Comparison of ENCODE assay signal across 20 mouse cellular contexts in genomic region chr7:65570691-65571090, GRCm38 (mm10). TPM values are rescaled to one million over a fixed set of nuclear protein-coding genes. Genes with fewer than 3 reads are reported as not detected.
DNase-seq lines count a peak whose midpoint lies in the region; ATAC-seq and TF ChIP-seq lines count a peak whose summit lies in the region.
"Had no signal": no experiment of that assay in that cellular context is flagged by ENCODE, and none has a peak within 500 bp of the region (broad histone marks: within the 10 kb centered on the region; RNA-seq: fewer than 3 reads in every experiment).

No protein-coding gene starts in this region.

- ATAC-seq in midbrain, postnatal 0 days (ENCODE audit: low FRiP score), result no peak
- ATAC-seq in midbrain, embryonic 15.5 days (replicated peaks), result no peak
- ATAC-seq: intestine, embryonic 16.5 days had no signal

- H3K27me3 ChIP-seq in midbrain, postnatal 0 days (ENCODE audit: insufficient read depth, low read length), result no peaks in the 10 kb centered on the region
- no peaks in the 10 kb centered on the region for H3K27me3 ChIP-seq in midbrain, embryonic 15.5 days (replicated peaks)
- H3K27me3 ChIP-seq: hindbrain, embryonic 12.5 days; limb, embryonic 15.5 days; megakaryocyte, embryonic 14.5 days; neural tube, embryonic 15.5 days had no signal

- no peak overlapping the region for H3K9ac ChIP-seq in midbrain, postnatal 0 days (replicated peaks; ENCODE audit: low read length, poor library complexity, severe bottlenecking)
- no peak overlapping the region for H3K9ac ChIP-seq in midbrain, embryonic 15.5 days
- H3K9ac ChIP-seq: heart, embryonic 13.5 days; hindbrain, embryonic 12.5 days; limb, embryonic 15.5 days; neural tube, embryonic 15.5 days had no signal

- TF ChIP-seq POLR2A in brain, embryonic 14.5 days (IDR thresholded peaks at IDR 0.05; ENCODE audit: borderline replicate concordance, extremely low read depth, insufficient read depth, insufficient read length, poor library complexity, severe bottlenecking), result no peak

- no peaks in the 10 kb centered on the region for H3K9me3 ChIP-seq in midbrain, postnatal 0 days (ENCODE audit: low read length)
- no peaks in the 10 kb centered on the region for H3K9me3 ChIP-seq in midbrain, embryonic 15.5 days
- H3K9me3 ChIP-seq: embryonic facial prominence, embryonic 10.5 days; heart, embryonic 13.5 days; hindbrain, embryonic 12.5 days; limb, embryonic 15.5 days; megakaryocyte, embryonic 14.5 days; neural tube, embryonic 15.5 days had no signal

- H3K27ac ChIP-seq in midbrain, postnatal 0 days (ENCODE audit: low read depth, low read length), result no peak overlapping the region
- no peak overlapping the region for H3K27ac ChIP-seq in midbrain, embryonic 15.5 days
- H3K27ac ChIP-seq: embryonic facial prominence, embryonic 10.5 days; heart, embryonic 13.5 days; hindbrain, embryonic 12.5 days; limb, embryonic 15.5 days; neural tube, embryonic 15.5 days; stomach, postnatal 0 days had no signal

- no peak for TF ChIP-seq CTCF in midbrain, postnatal 0 days (IDR thresholded peaks at IDR 0.05)
- TF ChIP-seq CTCF in brain, embryonic 14.5 days (IDR thresholded peaks at IDR 0.05; ENCODE audit: borderline replicate concordance, extremely low read depth, insufficient read depth, insufficient read length), result no peak

- no peaks in the 10 kb centered on the region for H3K4me1 ChIP-seq in midbrain, postnatal 0 days (ENCODE audit: insufficient read depth, low read length)
- H3K4me1 ChIP-seq in midbrain, embryonic 15.5 days, result peaks cover 4% of the 10 kb centered on the region; the same call in 1 of the 2 replicates
- H3K4me1 ChIP-seq: embryonic facial prominence, embryonic 10.5 days; heart, embryonic 13.5 days; hindbrain, embryonic 12.5 days; limb, embryonic 15.5 days; megakaryocyte, embryonic 14.5 days had no signal

- no peak overlapping the region for H3K4me3 ChIP-seq in midbrain, postnatal 0 days (ENCODE audit: low read depth, low read length)
- H3K4me3 ChIP-seq in midbrain, embryonic 15.5 days, result no peak overlapping the region
- H3K4me3 ChIP-seq: embryonic facial prominence, embryonic 10.5 days; erythroblast, embryonic 14.5 days; heart, embryonic 13.5 days; hindbrain, embryonic 12.5 days; limb, embryonic 15.5 days; megakaryocyte, embryonic 14.5 days; neural tube, embryonic 15.5 days had no signal

- peak; percentile 18 to 29 for DNase-seq in heart, postnatal 10 days
- no peak for DNase-seq in heart, adult 9 months (ENCODE audit: low spot score in 2 of 2)
- peak; percentile 30 for DNase-seq in midbrain, postnatal 0 days (ENCODE audit: low spot score)
- peak; percentile 60 for DNase-seq in brain, embryonic 14.5 days (ENCODE audit: low read depth)
- peak; percentile 29 to 40 for DNase-seq in layer of hippocampus, postnatal 36 days
- DNase-seq in cerebellum, adult 9-10 months, result no peak
- DNase-seq: adrenal gland, postnatal 10 days; cerebellum, postnatal 36 days; kidney, postnatal 14 days; lung, adult 2 months had no signal

- no peaks in the 10 kb centered on the region for H3K36me3 ChIP-seq in midbrain, postnatal 0 days (ENCODE audit: insufficient read depth, low read length)
- H3K36me3 ChIP-seq in midbrain, embryonic 15.5 days (replicated peaks), result no peaks in the 10 kb centered on the region
- H3K36me3 ChIP-seq: embryonic facial prominence, embryonic 10.5 days; heart, embryonic 13.5 days; hindbrain, embryonic 12.5 days; limb, embryonic 15.5 days; neural tube, embryonic 15.5 days had no signal

- 79% methylated on average over 4 of the region's 4 CpGs for WGBS in midbrain, postnatal 0 days
- WGBS in midbrain, embryonic 15.5 days, result 86% methylated on average over 4 of the region's 4 CpGs

- intact Hi-C loops in heart, postnatal 10 days (cut with DNase I), result no loop called here

- H3K4me2 ChIP-seq in midbrain, postnatal 0 days (ENCODE audit: low read depth, low read length, poor library complexity, severe bottlenecking), result no peak overlapping the region
- no peak overlapping the region for H3K4me2 ChIP-seq in midbrain, embryonic 15.5 days
- H3K4me2 ChIP-seq: heart, embryonic 13.5 days; hindbrain, embryonic 12.5 days; limb, embryonic 15.5 days; neural tube, embryonic 15.5 days had no signal

RNA-seq across cellular contexts. Expression of gene Tjp1, which starts 43.1 kb away (rescaled TPM):
- 100 to 1,000 TPM; 143 to 169 TPM for total RNA-seq in heart, postnatal 10 days (2021)
- 46.7 and 50.6 TPM in 2 replicates for total RNA-seq in midbrain, postnatal 0 days (2014; rRNA removed)
- polyA plus RNA-seq in midbrain, postnatal 0 days (2015; fragmentation: Nextera tagmentation; extraction: Ambion mirVana), result 17.9 and 23.2 TPM in 2 replicates
- polyA plus RNA-seq in midbrain, embryonic 15.5 days (2015; fragmentation: Nextera tagmentation; extraction: Ambion mirVana), result 31.3 and 33.9 TPM in 2 replicates
- polyA plus RNA-seq in brain, embryonic 14.5 days (2012; rRNA removed), result 29.6 and 44.8 TPM in 2 replicates
- total RNA-seq in layer of hippocampus, postnatal 36 days (2021), result 100 to 1,000 TPM; 137 to 166 TPM

Comparison
In these comparisons a context has a peak if more than half of its experiments do, and no peak if none do; other contexts are left out.
1. DNase-seq: peak in heart, postnatal 10 days (2 of 2), midbrain, postnatal 0 days (single experiment), brain, embryonic 14.5 days (single experiment) and layer of hippocampus, postnatal 36 days (2 of 2); none in heart, adult 9 months (0 of 2) and cerebellum, adult 9-10 months (single experiment).